Mouse (Mus musculus) T-cell, adult 2 months (primary cell): ENCODE data around the gene Cdc42bpa.
A peak's percentile ranks its signal among the peaks of the same experiment; 100 is the strongest.

ENCODE experiments used
- DNase-seq: peaks from one replicate; pipeline ENCODE4 v3.0.0; 2022; ENCODE audit warnings: low spot score

Cdc42bpa gene

GRCm38 (mm10) chr1:179959721-179960542, at the start of gene Cdc42bpa:
Cdc42bpa (plus strand) TSS chr1:179960472.
- DNase-seq = peak; percentile 27

GRCm38 (mm10) chr1:179913471-179913870, 46.8 kb upstream of the Cdc42bpa start:
- no peak for DNase-seq

GRCm38 (mm10) chr1:179917036-179917435, 43.2 kb upstream of the Cdc42bpa start:
- DNase-seq = no peak

GRCm38 (mm10) chr1:179917481-179917880, 42.8 kb upstream of the Cdc42bpa start:
- DNase-seq = no peak

GRCm38 (mm10) chr1:179919656-179920436, 40.4 kb upstream of the Cdc42bpa start:
- no peak for DNase-seq

- no peak for DNase-seq
Observed at GRCm38 (mm10) chr1:179923661-179924405, 36.4 kb upstream of the Cdc42bpa start.

- DNase-seq = no peak
Observed at GRCm38 (mm10) chr1:179926240-179926639, 34.0 kb upstream of the Cdc42bpa start.

GRCm38 (mm10) chr1:179927102-179927501, 33.2 kb upstream of the Cdc42bpa start:
- DNase-seq = no peak

GRCm38 (mm10) chr1:179928822-179929221, 31.4 kb upstream of the Cdc42bpa start:
- DNase-seq = peak; percentile 5

- no peak for DNase-seq
Observed at GRCm38 (mm10) chr1:179931247-179931646, 29.0 kb upstream of the Cdc42bpa start.

- DNase-seq = no peak
Observed at GRCm38 (mm10) chr1:179934064-179934463, 26.2 kb upstream of the Cdc42bpa start.

- DNase-seq = no peak
Observed at GRCm38 (mm10) chr1:179940071-179940786, 20.0 kb upstream of the Cdc42bpa start.

GRCm38 (mm10) chr1:179940787-179941352, 19.4 kb upstream of the Cdc42bpa start:
- no peak for DNase-seq

GRCm38 (mm10) chr1:179945017-179945416, 15.3 kb upstream of the Cdc42bpa start:
- no peak for DNase-seq

- no peak for DNase-seq
Observed at GRCm38 (mm10) chr1:179946616-179947015, 13.7 kb upstream of the Cdc42bpa start.

GRCm38 (mm10) chr1:179947653-179948052, 12.6 kb upstream of the Cdc42bpa start:
- no peak for DNase-seq

- no peak for DNase-seq
Observed at GRCm38 (mm10) chr1:179951597-179951996, 8.7 kb upstream of the Cdc42bpa start.

- DNase-seq = no peak
Observed at GRCm38 (mm10) chr1:179953251-179953650, 7.0 kb upstream of the Cdc42bpa start.

- no peak for DNase-seq
Observed at GRCm38 (mm10) chr1:179957431-179957830, 2.8 kb upstream of the Cdc42bpa start.

GRCm38 (mm10) chr1:179958871-179959720, 1.2 kb upstream of the Cdc42bpa start:
- peak; percentile 13 for DNase-seq

- no peak for DNase-seq
Observed at GRCm38 (mm10) chr1:179960543-179960876, 238 bp downstream of the Cdc42bpa start.
